Mouse (Mus musculus) midbrain, embryonic 11.5 days (tissue): Measurements from ENCODE around the gene Rab6b. TPM values are rescaled to one million over a fixed set of nuclear protein-coding genes. Genes with fewer than 3 reads are reported as not detected.
A peak's percentile ranks its signal among the peaks of the same experiment; 100 is the strongest.

Experiments
- ATAC-seq: fragments of 200-750 bp; cut with Nextera tagmentation; 2 replicates; pipeline ENCODE4 v1.8.0; 2017; ENCODE audit warnings: moderate TSS enrichment, moderate library complexity; ENCODE audit not compliant: low FRiP score
- DNase-seq: peaks from one replicate; pipeline ENCODE4 v3.0.0; 2015; ENCODE audit warnings: low spot score; ENCODE audit errors: missing footprints
- H3K27ac ChIP-seq: fragments of 300-500 bp; sonication (generic); 2 replicates; pipeline ENCODE4 v1.5.1; 2014; ENCODE audit warnings: low read depth, low read length
- H3K27me3 ChIP-seq: fragments of 300-500 bp; sonication (generic); 2 replicates; pipeline ENCODE4 v1.6.1; 2014; ENCODE audit warnings: mild to moderate bottlenecking, low read length, moderate library complexity, mixed read lengths; ENCODE audit not compliant: control insufficient read depth, insufficient read depth
- H3K36me3 ChIP-seq: fragments of 300-500 bp; sonication (generic); 2 replicates; pipeline ENCODE4 v1.6.1; 2014; ENCODE audit warnings: mild to moderate bottlenecking, low read length, moderate library complexity, mixed read lengths; ENCODE audit not compliant: control insufficient read depth, insufficient read depth
- H3K4me1 ChIP-seq: fragments of 300-500 bp; sonication (generic); 2 replicates; pipeline ENCODE4 v1.6.1; 2014; ENCODE audit warnings: low read length; ENCODE audit not compliant: control insufficient read depth, insufficient read depth
- H3K4me2 ChIP-seq: fragments of 300-500 bp; sonication (generic); 2 replicates; pipeline ENCODE4 v1.6.1; 2014; ENCODE audit warnings: mild to moderate bottlenecking, moderate library complexity
- H3K4me3 ChIP-seq: fragments of 300-500 bp; sonication (generic); 2 replicates; pipeline ENCODE4 v1.5.1; 2014; ENCODE audit warnings: low read depth, low read length
- H3K9ac ChIP-seq: fragments of 300-500 bp; sonication (generic); 2 replicates; pipeline ENCODE4 v1.6.1; 2014; ENCODE audit warnings: low read length
- H3K9me3 ChIP-seq: fragments of 300-500 bp; sonication (generic); 2 replicates; pipeline ENCODE4 v1.6.1; 2016; ENCODE audit warnings: low read length; ENCODE audit not compliant: control insufficient read depth
- WGBS: fragments of 180-500 bp; shearing (Covaris S2); extraction: QIAGEN DNeasy Blood & Tissue Kit; methylation state at CpG from one replicate; pipeline ENCODE4 v1.1.7; 2014; 5-methylcytosine and 5-hydroxymethylcytosine counted together
- polyA plus RNA-seq: library from polyadenylated mRNA; unstranded; fragments of >200 nt; fragmentation: Nextera tagmentation; extraction: Ambion mirVana; gene quantifications from 2 replicates; pipeline ENCODE4 v1.2.1, GENCODE M21; 2014

The Rab6b gene
- polyA plus RNA-seq, 1 experiment from 2014 or later: 16.5 TPM

GRCm38 (mm10) chr9:103121546-103121945 lies 10.0 kb downstream of the Rab6b start:
- Histone ChIP-seq H3K4me3 (no peak overlapping the region), H3K4me2 (no peak overlapping the region), H3K4me1 (peaks cover 13% of the 10 kb centered on the region), H3K36me3 (no peaks in the 10 kb centered on the region), H3K9me3 (no peaks in the 10 kb centered on the region), H3K9ac (no peak overlapping the region), H3K27me3 (no peaks in the 10 kb centered on the region), H3K27ac (no peak overlapping the region)
- DNase-seq (no peak), ATAC-seq (no peak)
- WGBS: 89% methylated on average over 6 of the region's 7 CpGs

- Histone ChIP-seq H3K9me3 (no peaks in the 10 kb centered on the region), H3K9ac (no peak overlapping the region), H3K36me3 (no peaks in the 10 kb centered on the region), H3K4me2 (no peak overlapping the region), H3K4me1 (peaks cover 1% of the 10 kb centered on the region; the same call in 1 of the 2 replicates), H3K4me3 (no peak overlapping the region), H3K27ac (no peak overlapping the region), H3K27me3 (no peaks in the 10 kb centered on the region)
- ATAC-seq (no peak), DNase-seq (no peak)
- WGBS: 94% methylated on average over 4 of the region's 4 CpGs
Measured at GRCm38 (mm10) chr9:103124746-103125145, 13.2 kb downstream of the Rab6b start.

- DNase-seq (no peak), ATAC-seq (peak; percentile 61; the same call in 1 of the 2 replicates)
- WGBS: 9% methylated on average over 5 of the region's 6 CpGs
- Histone ChIP-seq H3K9ac (no peak overlapping the region; the same call in 1 of the 2 replicates), H3K27me3 (no peaks in the 10 kb centered on the region), H3K36me3 (no peaks in the 10 kb centered on the region), H3K4me2 (no peak overlapping the region), H3K9me3 (no peaks in the 10 kb centered on the region), H3K27ac (peak overlapping the region; percentile 8; the same call in 1 of the 2 replicates), H3K4me1 (peaks cover 12% of the 10 kb centered on the region), H3K4me3 (no peak overlapping the region)
Measured at GRCm38 (mm10) chr9:103133493-103134124, 22.0 kb downstream of the Rab6b start.

DNA sequence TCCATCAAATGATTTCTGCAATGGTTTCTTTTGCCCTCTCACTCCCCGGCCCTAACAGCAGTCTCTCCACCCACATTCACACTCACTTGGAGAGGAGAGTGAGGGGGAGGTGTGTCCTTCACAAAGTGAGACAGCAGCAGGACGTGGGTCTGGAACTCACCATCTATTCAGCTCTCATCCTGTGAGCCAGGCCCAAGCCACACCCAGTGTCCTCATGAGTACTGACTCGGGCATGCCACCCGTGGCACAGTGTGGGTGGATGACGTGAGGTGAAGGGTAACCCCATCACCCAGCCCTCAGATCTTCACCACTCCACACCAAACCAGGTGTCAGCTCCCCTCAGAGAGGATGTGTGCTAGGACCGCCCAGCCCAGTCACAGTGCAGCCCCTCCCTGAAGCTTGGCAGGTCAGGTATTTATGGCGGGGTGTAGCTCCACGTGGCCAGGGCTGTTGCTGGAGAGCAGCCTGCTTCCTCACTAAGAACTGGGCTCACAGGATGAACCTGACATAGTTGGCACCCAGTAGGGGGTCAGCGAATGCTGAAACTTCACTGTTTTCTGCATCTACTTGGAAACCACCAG lies 23.0 kb downstream of the Rab6b start:
- Histone ChIP-seq H3K9me3 (no peaks in the 10 kb centered on the region), H3K27ac (peak overlapping the region; percentile 8; the same call in 1 of the 2 replicates), H3K36me3 (no peaks in the 10 kb centered on the region), H3K9ac (no peak overlapping the region), H3K4me1 (peaks cover 12% of the 10 kb centered on the region), H3K4me3 (no peak overlapping the region), H3K4me2 (no peak overlapping the region), H3K27me3 (no peaks in the 10 kb centered on the region)
- peak; percentile 30; the same call in 1 of the 2 replicates for ATAC-seq
- WGBS: 70% methylated on average over 9 of the region's 9 CpGs
- no peak for DNase-seq

DNA sequence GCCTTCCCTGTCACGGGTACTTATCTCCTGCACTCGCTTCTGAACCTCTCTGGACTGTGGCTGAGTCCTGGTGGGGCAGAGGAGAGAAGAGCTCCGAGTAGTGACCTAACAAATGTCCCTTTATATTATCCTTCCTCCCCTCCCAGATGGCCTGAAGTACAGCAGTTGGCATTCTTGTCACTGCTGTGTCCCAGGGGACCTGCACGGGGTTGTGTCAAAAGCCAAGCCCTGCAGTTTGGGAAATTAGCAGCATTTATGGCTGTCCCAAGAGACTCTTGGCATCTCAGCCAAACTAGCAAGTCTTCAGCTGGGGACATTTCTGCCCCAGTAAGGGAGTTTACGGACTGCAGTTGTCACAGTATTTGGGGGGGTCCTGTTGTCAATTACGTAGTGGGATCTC lies 27.9 kb downstream of the Rab6b start:
- H3K9ac ChIP-seq: no peak overlapping the region
- ATAC-seq: no peak
- 80% methylated on average over 6 of the region's 6 CpGs for WGBS
- H3K4me2 ChIP-seq: no peak overlapping the region
- no peak overlapping the region for H3K27ac ChIP-seq
- H3K27me3 ChIP-seq: no peaks in the 10 kb centered on the region
- no peak for DNase-seq
- no peak overlapping the region for H3K4me3 ChIP-seq
- no peaks in the 10 kb centered on the region for H3K4me1 ChIP-seq
- H3K9me3 ChIP-seq: no peaks in the 10 kb centered on the region
- no peaks in the 10 kb centered on the region for H3K36me3 ChIP-seq

DNA sequence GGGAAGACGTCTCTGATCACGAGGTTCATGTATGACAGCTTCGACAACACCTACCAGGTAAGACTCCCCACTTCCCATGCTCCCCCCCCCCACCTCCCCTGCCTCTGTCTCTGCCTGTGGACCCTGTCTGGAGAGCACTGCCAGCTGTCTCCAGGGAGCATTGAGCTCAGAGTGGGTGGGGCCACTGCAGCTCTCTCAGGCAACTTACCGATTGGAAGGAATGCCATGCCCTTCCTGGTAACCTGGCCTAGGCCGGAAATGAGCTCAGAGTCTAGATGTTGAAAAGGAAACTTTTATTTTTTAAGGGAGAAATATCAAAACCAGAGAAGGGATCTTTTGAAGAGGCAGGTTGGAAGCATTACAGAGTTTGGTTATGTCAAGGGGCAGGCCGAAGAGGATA lies 28.8 kb downstream of the Rab6b start:
- ATAC-seq (no peak), DNase-seq (no peak)
- H3K9me3 ChIP-seq: no peaks in the 10 kb centered on the region
- H3K9ac ChIP-seq: no peak overlapping the region
- WGBS: 88% methylated on average over 6 of the region's 6 CpGs
- no peak overlapping the region for H3K27ac ChIP-seq
- no peaks in the 10 kb centered on the region for H3K27me3 ChIP-seq
- no peak overlapping the region for H3K4me3 ChIP-seq
- no peak overlapping the region for H3K4me2 ChIP-seq
- 0 out of 2 replicates have a peak, but pooled peaks cover 3% of the 10 kb centered on the region for H3K4me1 ChIP-seq
- H3K36me3 ChIP-seq: no peaks in the 10 kb centered on the region

GRCm38 (mm10) chr9:103141266-103141665 lies 29.7 kb downstream of the Rab6b start:
- Histone ChIP-seq H3K27me3 (no peaks in the 10 kb centered on the region), H3K4me3 (no peak overlapping the region), H3K9ac (no peak overlapping the region), H3K4me2 (no peak overlapping the region), H3K9me3 (no peaks in the 10 kb centered on the region), H3K36me3 (no peaks in the 10 kb centered on the region), H3K4me1 (peaks cover 8% of the 10 kb centered on the region), H3K27ac (no peak overlapping the region)
- WGBS: 95% methylated on average over 7 of the region's 7 CpGs
- no peak for DNase-seq
- no peak for ATAC-seq

- Histone ChIP-seq H3K27me3 (no peaks in the 10 kb centered on the region), H3K4me3 (no peak overlapping the region), H3K4me2 (no peak overlapping the region), H3K9ac (no peak overlapping the region), H3K27ac (no peak overlapping the region), H3K36me3 (no peaks in the 10 kb centered on the region), H3K9me3 (no peaks in the 10 kb centered on the region), H3K4me1 (peaks cover 25% of the 10 kb centered on the region)
- ATAC-seq (no peak), DNase-seq (no peak)
- 71% methylated on average over 4 of the region's 4 CpGs for WGBS
Measured at GRCm38 (mm10) chr9:103143881-103144280, 32.3 kb downstream of the Rab6b start.

DNA sequence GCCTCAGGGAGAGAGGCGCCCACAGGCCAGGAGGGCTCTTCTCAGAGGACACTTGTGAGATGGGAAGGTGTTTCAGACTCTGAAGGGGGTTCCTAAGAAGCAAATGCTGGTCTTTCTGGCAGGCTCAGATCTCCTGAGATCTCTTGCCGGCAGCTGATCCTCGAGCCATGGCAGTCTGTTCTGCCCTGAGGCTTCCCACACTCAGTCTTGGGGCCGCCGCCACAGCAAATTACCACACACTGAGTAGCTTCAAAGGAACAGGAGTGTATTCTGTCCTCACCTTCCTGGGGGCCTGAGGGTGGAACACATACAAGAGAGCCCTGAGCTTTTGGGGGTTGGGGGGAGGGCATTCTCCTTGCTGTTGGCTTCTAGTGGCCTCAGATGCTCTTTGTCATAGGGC lies 33.8 kb downstream of the Rab6b start:
- 53% methylated on average over 5 of the region's 5 CpGs for WGBS
- no peak overlapping the region for H3K9ac ChIP-seq
- peaks cover 25% of the 10 kb centered on the region for H3K4me1 ChIP-seq
- no peak for ATAC-seq
- H3K27ac ChIP-seq: peak overlapping the region; percentile 12; the same call in 1 of the 2 replicates
- no peak for DNase-seq
- H3K36me3 ChIP-seq: no peaks in the 10 kb centered on the region
- no peak overlapping the region for H3K4me2 ChIP-seq
- no peaks in the 10 kb centered on the region for H3K9me3 ChIP-seq
- no peaks in the 10 kb centered on the region for H3K27me3 ChIP-seq
- H3K4me3 ChIP-seq: no peak overlapping the region
